Comparison of ENCODE assay signal across 22 mouse cellular contexts in genomic region chr19:34496353-34496752, GRCm38 (mm10). TPM values are rescaled to one million over a fixed set of nuclear protein-coding genes. Genes with fewer than 3 reads are reported as not detected.
DNase-seq lines count a peak whose midpoint lies in the region; ATAC-seq lines count a peak whose summit lies in the region.
"Had no signal": no experiment of that assay in that cellular context is flagged by ENCODE, and none has a peak within 500 bp of the region (broad histone marks: within the 10 kb centered on the region; RNA-seq: fewer than 3 reads in every experiment).

No protein-coding gene starts in this region.

- no peak for ATAC-seq in kidney, embryonic 14.5 days (ENCODE audit: low FRiP score, low TSS enrichment)
- peak; percentile 85 for ATAC-seq in intestine, embryonic 16.5 days
- ATAC-seq in liver, embryonic 16.5 days (ENCODE audit: low read depth) = peak; percentile 93
- no peak for ATAC-seq in erythroblast, adult 5-6 weeks (replicated peaks; ENCODE audit: low FRiP score, poor library complexity, severe bottlenecking)
- ATAC-seq: midbrain, embryonic 13.5 days had no signal

- H3K27ac ChIP-seq in kidney, embryonic 14.5 days (ENCODE audit: low read depth, low read length) = no peak overlapping the region
- H3K27ac ChIP-seq in intestine, embryonic 16.5 days (ENCODE audit: low read length) = no peak overlapping the region
- peak overlapping the region; percentile 60 for H3K27ac ChIP-seq in liver, embryonic 16.5 days (ENCODE audit: low read length)
- H3K27ac ChIP-seq: layer of hippocampus, adult 2 months; midbrain, embryonic 13.5 days; neural tube, embryonic 13.5 days had no signal

- no peak overlapping the region for H3K9ac ChIP-seq in kidney, embryonic 14.5 days (ENCODE audit: low read depth, low read length)
- H3K9ac ChIP-seq in intestine, embryonic 16.5 days (ENCODE audit: low read depth, low read length) = no peak overlapping the region
- H3K9ac ChIP-seq in liver, embryonic 16.5 days (ENCODE audit: low read depth, low read length) = no peak overlapping the region
- H3K9ac ChIP-seq: midbrain, embryonic 13.5 days; neural tube, embryonic 13.5 days had no signal

- H3K36me3 ChIP-seq in kidney, embryonic 14.5 days (ENCODE audit: control insufficient read depth, insufficient read depth, low read length) = peaks cover 2% of the 10 kb centered on the region; the same call in 1 of the 2 replicates
- H3K36me3 ChIP-seq in intestine, embryonic 16.5 days (ENCODE audit: control insufficient read depth, insufficient read depth, low read length) = no peaks in the 10 kb centered on the region
- H3K36me3 ChIP-seq in liver, embryonic 16.5 days (ENCODE audit: control insufficient read depth, insufficient read depth) = no peaks in the 10 kb centered on the region
- H3K36me3 ChIP-seq: G1E had no signal

- DNase-seq in kidney, adult 11 months = peak; percentile 87
- peak; percentile 23 for DNase-seq in liver
- DNase-seq in frontal cortex, postnatal 36 days (ENCODE audit: low spot score in 2 of 2) = no peak
- DNase-seq in embryo, embryonic 10 days (ENCODE audit: low spot score) = no peak
- DNase-seq: cerebellum, adult 18-20 months; cerebellum, postnatal 36 days; gastrocnemius, postnatal 36 days; heart, postnatal 10 days; layer of hippocampus, postnatal 36 days; lung, postnatal 10 days; right cerebral cortex, adult 18-20 months had no signal

- H3K9me3 ChIP-seq in kidney, embryonic 14.5 days (ENCODE audit: control insufficient read depth, low read length) = no peaks in the 10 kb centered on the region
- H3K9me3 ChIP-seq in intestine, embryonic 16.5 days (ENCODE audit: control insufficient read depth, low read length) = no peaks in the 10 kb centered on the region
- no peaks in the 10 kb centered on the region for H3K9me3 ChIP-seq in liver, embryonic 16.5 days (replicated peaks; ENCODE audit: control insufficient read depth, low read length)
- H3K9me3 ChIP-seq: G1E; midbrain, embryonic 13.5 days; neural tube, embryonic 13.5 days had no signal

- 73% methylated on average over 1 of the region's 1 CpGs for WGBS in kidney, embryonic 14.5 days
- 64% methylated on average over 1 of the region's 1 CpGs for WGBS in intestine, embryonic 16.5 days
- WGBS in liver, embryonic 16.5 days (ENCODE audit: insufficient replicate concordance) = 59% methylated on average over 1 of the region's 1 CpGs

- no peak overlapping the region for H3K4me3 ChIP-seq in kidney, embryonic 14.5 days (ENCODE audit: low read length)
- H3K4me3 ChIP-seq in intestine, embryonic 16.5 days (ENCODE audit: low read length) = no peak overlapping the region
- H3K4me3 ChIP-seq in liver, embryonic 16.5 days (ENCODE audit: low read depth, low read length) = no peak overlapping the region
- H3K4me3 ChIP-seq: layer of hippocampus, adult 2 months; midbrain, embryonic 13.5 days; neural tube, embryonic 13.5 days had no signal

- H3K4me2 ChIP-seq in kidney, embryonic 14.5 days (replicated peaks; ENCODE audit: low read depth, low read length) = no peak overlapping the region
- H3K4me2 ChIP-seq in intestine, embryonic 16.5 days (ENCODE audit: low read depth, low read length) = no peak overlapping the region
- no peak overlapping the region for H3K4me2 ChIP-seq in liver, embryonic 16.5 days (ENCODE audit: low read depth, low read length)
- H3K4me2 ChIP-seq: heart, embryonic 11.5 days; midbrain, embryonic 13.5 days; neural tube, embryonic 13.5 days had no signal

- no peaks in the 10 kb centered on the region for H3K27me3 ChIP-seq in kidney, embryonic 14.5 days (ENCODE audit: control insufficient read depth, insufficient read depth, low read length)
- no peaks in the 10 kb centered on the region for H3K27me3 ChIP-seq in intestine, embryonic 16.5 days (replicated peaks; ENCODE audit: control insufficient read depth, insufficient read depth, low read length)
- H3K27me3 ChIP-seq in liver, embryonic 16.5 days (ENCODE audit: control insufficient read depth, insufficient read depth, low read depth, low read length) = no peaks in the 10 kb centered on the region
- H3K27me3 ChIP-seq: midbrain, embryonic 13.5 days; neural tube, embryonic 13.5 days had no signal

- no peaks in the 10 kb centered on the region for H3K4me1 ChIP-seq in kidney, embryonic 14.5 days (ENCODE audit: control insufficient read depth, insufficient read depth, low read length)
- H3K4me1 ChIP-seq in intestine, embryonic 16.5 days (ENCODE audit: control insufficient read depth, insufficient read depth, low read length) = peaks cover 5% of the 10 kb centered on the region; the same call in 1 of the 2 replicates
- H3K4me1 ChIP-seq in liver, embryonic 16.5 days (ENCODE audit: control insufficient read depth, low read depth, low read length) = no peaks in the 10 kb centered on the region; the same call in 1 of the 2 replicates
- H3K4me1 ChIP-seq: midbrain, embryonic 13.5 days had no signal

RNA-seq across cellular contexts. Expression of gene Ch25h, which starts 21.4 kb away (rescaled TPM):
- polyA plus RNA-seq in kidney, embryonic 14.5 days (2014; fragmentation: Nextera tagmentation; extraction: Ambion mirVana) = 1.4 and 2.1 TPM in 2 replicates
- 3.6 and 4.0 TPM in 2 replicates for polyA plus RNA-seq in intestine, embryonic 16.5 days (2015; fragmentation: Nextera tagmentation; extraction: Ambion mirVana)
- polyA plus RNA-seq in liver, embryonic 16.5 days (2015; fragmentation: Nextera tagmentation; extraction: Ambion mirVana) = 0.08 TPM in 2 replicates
- not detected in 2 replicates for total RNA-seq in erythroblast, adult 5-6 weeks (2015; ENCODE audit: low replicate concordance)
- not detected in 2 replicates for total RNA-seq in erythroblast, adult 5-6 weeks (2017; ENCODE audit: low replicate concordance)
- total RNA-seq: adrenal gland, postnatal 4 days; gastrocnemius, postnatal 36 days; megakaryocyte progenitor cell, adult 5-6 weeks had no signal
- polyA plus RNA-seq: G1E had no signal

RNA-seq across cellular contexts. Expression of gene Lipa, which starts 30.9 kb away (rescaled TPM):
- 22.0 and 26.7 TPM in 2 replicates for polyA plus RNA-seq in kidney, embryonic 14.5 days (2014; fragmentation: Nextera tagmentation; extraction: Ambion mirVana)
- polyA plus RNA-seq in intestine, embryonic 16.5 days (2015; fragmentation: Nextera tagmentation; extraction: Ambion mirVana) = 39.9 and 42.2 TPM in 2 replicates
- 51.8 and 53.1 TPM in 2 replicates for polyA plus RNA-seq in liver, embryonic 16.5 days (2015; fragmentation: Nextera tagmentation; extraction: Ambion mirVana)
- 50.1 and 57.7 TPM in 2 replicates for total RNA-seq in erythroblast, adult 5-6 weeks (2015; ENCODE audit: low replicate concordance)
- total RNA-seq in erythroblast, adult 5-6 weeks (2017; ENCODE audit: low replicate concordance) = 25.0 and 29.7 TPM in 2 replicates
- polyA plus RNA-seq: G1E had no signal

RNA-seq across cellular contexts. Expression of gene Ifit2, which starts 54.1 kb away (rescaled TPM):
- 3.9 and 9.8 TPM in 2 replicates for polyA plus RNA-seq in kidney, embryonic 14.5 days (2014; fragmentation: Nextera tagmentation; extraction: Ambion mirVana)
- polyA plus RNA-seq in intestine, embryonic 16.5 days (2015; fragmentation: Nextera tagmentation; extraction: Ambion mirVana) = 5.7 and 5.8 TPM in 2 replicates
- polyA plus RNA-seq in liver, embryonic 16.5 days (2015; fragmentation: Nextera tagmentation; extraction: Ambion mirVana) = 2.8 and 3.2 TPM in 2 replicates
- 3.3 and 3.8 TPM in 2 replicates for total RNA-seq in erythroblast, adult 5-6 weeks (2015; ENCODE audit: low replicate concordance)
- 6.3 and 6.8 TPM in 2 replicates for total RNA-seq in erythroblast, adult 5-6 weeks (2017; ENCODE audit: low replicate concordance)
- polyA plus RNA-seq: G1E had no signal

Comparison
In these comparisons a context has a peak if more than half of its experiments do, and no peak if none do; other contexts are left out.
1. DNase-seq: peak in kidney, adult 11 months (single experiment) and liver (single experiment); none in frontal cortex, postnatal 36 days (0 of 2) and embryo, embryonic 10 days (single experiment).
2. ATAC-seq: peak in intestine, embryonic 16.5 days (single experiment) and liver, embryonic 16.5 days (single experiment); none in kidney, embryonic 14.5 days (single experiment) and erythroblast, adult 5-6 weeks (single experiment).